Mouse (Mus musculus) limb, embryonic 14.5 days (tissue): ENCODE data around the gene Ccl27a. TPM values are rescaled to one million over a fixed set of nuclear protein-coding genes. Genes with fewer than 3 reads are reported as not detected.

Experiments used
- ATAC-seq: fragments of 200-750 bp; cut with Nextera tagmentation; 2 replicates; pipeline ENCODE4 v1.8.0; 2017; ENCODE audit warnings: low read depth, moderate number of reproducible peaks, moderate TSS enrichment; ENCODE audit not compliant: low FRiP score
- DNase-seq: peaks from one replicate; pipeline ENCODE4 v3.0.0-alpha.2; 2015; ENCODE audit warnings: low spot score
- H3K27ac ChIP-seq: fragments of 300-500 bp; sonication (generic); replicated peaks from 2 replicates; pipeline ENCODE4 v1.5.1; 2014; ENCODE audit warnings: low read depth, mild to moderate bottlenecking, low read length, moderate library complexity, mixed read lengths
- H3K27me3 ChIP-seq: fragments of 300-500 bp; sonication (generic); 2 replicates; pipeline ENCODE4 v1.6.1; 2014; ENCODE audit warnings: low read length, mixed read lengths; ENCODE audit not compliant: control insufficient read depth, insufficient read depth
- H3K36me3 ChIP-seq: fragments of 300-500 bp; sonication (generic); 2 replicates; pipeline ENCODE4 v1.6.1; 2014; ENCODE audit warnings: mild to moderate bottlenecking, low read length, moderate library complexity, mixed read lengths; ENCODE audit not compliant: control insufficient read depth, insufficient read depth
- H3K4me1 ChIP-seq: fragments of 300-500 bp; sonication (generic); 2 replicates; pipeline ENCODE4 v1.6.1; 2014; ENCODE audit warnings: antibody characterized with exemption, low read length, mixed read lengths; ENCODE audit not compliant: control insufficient read depth, insufficient read depth
- H3K4me2 ChIP-seq: fragments of 300-500 bp; sonication (generic); replicated peaks from 2 replicates; pipeline ENCODE4 v1.6.1; 2014; ENCODE audit warnings: low read depth, mild to moderate bottlenecking, low read length, moderate library complexity; ENCODE audit not compliant: severe bottlenecking
- H3K4me3 ChIP-seq: fragments of 300-500 bp; sonication (generic); replicated peaks from 2 replicates; pipeline ENCODE4 v1.5.1; 2014; ENCODE audit warnings: low read length
- H3K9ac ChIP-seq: fragments of 300-500 bp; sonication (generic); 2 replicates; pipeline ENCODE4 v1.6.1; 2014; ENCODE audit warnings: mild to moderate bottlenecking, low read depth, low read length, moderate library complexity; ENCODE audit not compliant: severe bottlenecking
- H3K9me3 ChIP-seq: fragments of 300-500 bp; sonication (generic); 2 replicates; pipeline ENCODE4 v1.6.1; 2016; ENCODE audit warnings: low read length; ENCODE audit not compliant: control insufficient read depth
- POLR2A ChIP-seq: fragments of 200-500 bp; IDR thresholded peaks from 2 replicates; pipeline ENCODE4 v1.8.0; 2012; ENCODE audit warnings: inconsistent platforms, mild to moderate bottlenecking, moderate library complexity, borderline replicate concordance; ENCODE audit not compliant: insufficient read depth, insufficient read length; ENCODE audit errors: extremely low read depth
- WGBS: fragments of 180-500 bp; shearing (Covaris S2); extraction: QIAGEN DNeasy Blood & Tissue Kit; methylation state at CpG from one replicate; pipeline ENCODE4 v1.1.7; 2014; 5-methylcytosine and 5-hydroxymethylcytosine counted together
- polyA plus RNA-seq, 2 experiments: library from polyadenylated mRNA; depleted of rRNA in 1 of 2; stranded (reverse) in 1 of 2; unstranded in 1 of 2; fragments of >200 nt; fragmentation: Nextera tagmentation in 1 of 2; extraction: Ambion mirVana in 1 of 2; gene quantifications; 2 replicates each; pipeline versions ENCODE4 v1.2.1 to v1.2.3; 2012 to 2014

The Ccl27a gene
- polyA plus RNA-seq, 2 experiments: 44.9 to 96.6 TPM

DNA sequence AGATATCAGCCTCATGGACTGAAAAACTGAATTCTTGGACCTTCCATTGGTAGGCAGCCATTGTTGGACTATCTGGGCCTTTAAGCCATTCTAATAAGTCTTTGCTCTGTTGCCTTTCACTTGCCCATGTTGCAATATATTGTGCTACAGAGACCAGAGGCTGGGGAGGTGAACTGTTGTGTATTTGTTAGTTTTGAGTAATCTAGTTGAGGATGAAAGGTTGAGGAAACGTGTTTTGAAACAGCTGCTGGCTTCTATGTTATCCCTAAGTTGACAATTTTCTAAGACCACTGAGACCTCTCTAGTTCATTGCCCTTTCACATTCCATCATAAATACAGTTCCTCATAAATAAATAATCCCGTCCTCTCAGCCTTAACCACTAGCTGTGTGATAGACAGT, 29.9 kb downstream of the Ccl27a start:
- no peak overlapping the region for H3K4me2 ChIP-seq
- peaks cover 11% of the 10 kb centered on the region for H3K4me1 ChIP-seq
- DNase-seq (no peak), ATAC-seq (no peak)
- peaks cover 11% of the 10 kb centered on the region; the same call in 1 of the 2 replicates for H3K9me3 ChIP-seq
- H3K27me3 ChIP-seq: no peaks in the 10 kb centered on the region
- no peak overlapping the region for H3K27ac ChIP-seq
- peaks cover 4% of the 10 kb centered on the region for H3K36me3 ChIP-seq
- no peak overlapping the region for H3K9ac ChIP-seq
- H3K4me3 ChIP-seq: no peak overlapping the region
- TF ChIP-seq POLR2A: no peak
- WGBS: 69% methylated on average over 2 of the region's 2 CpGs

DNA sequence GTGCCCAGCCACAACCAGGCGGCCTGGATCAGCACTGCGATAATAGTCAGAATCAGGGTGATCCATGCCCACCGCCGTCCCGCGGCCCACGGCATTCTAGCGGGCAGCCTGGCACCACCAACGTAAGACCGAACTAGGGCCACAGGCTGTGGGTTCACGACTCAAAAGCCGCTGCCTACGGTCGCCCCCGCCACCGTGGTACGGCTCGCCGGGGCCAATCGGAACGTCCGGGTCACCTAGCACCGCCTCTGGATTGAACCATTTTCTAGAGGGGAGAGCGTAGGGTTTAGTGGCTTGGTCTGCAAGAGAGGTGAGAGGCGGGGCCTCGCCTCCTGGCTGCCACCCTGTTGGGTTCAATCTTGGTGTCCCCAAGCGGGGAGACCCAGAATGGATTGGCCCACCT, 32.9 kb downstream of the Ccl27a start:
- peak overlapping the region; percentile 53 for H3K4me3 ChIP-seq
- TF ChIP-seq POLR2A: no peak
- H3K27me3 ChIP-seq: no peaks in the 10 kb centered on the region
- DNase-seq (peak; percentile 97), ATAC-seq (peak; percentile 96)
- peaks cover 11% of the 10 kb centered on the region for H3K4me1 ChIP-seq
- peak overlapping the region; percentile 76 for H3K27ac ChIP-seq
- peak overlapping the region; percentile 63 for H3K9ac ChIP-seq
- H3K9me3 ChIP-seq: peaks cover 3% of the 10 kb centered on the region; the same call in 1 of the 2 replicates
- peak overlapping the region; percentile 58 for H3K4me2 ChIP-seq
- WGBS: 1% methylated on average over 27 of the region's 27 CpGs
- H3K36me3 ChIP-seq: peaks cover 8% of the 10 kb centered on the region

- peak; percentile 84 for ATAC-seq
- 2% methylated on average over 46 of the region's 48 CpGs for WGBS
- DNase-seq: peak; percentile 23
Observed at GRCm38 (mm10) chr4:41740380-41741157, 33.5 kb downstream of the Ccl27a start.

GRCm38 (mm10) chr4:41739260-41739659, 34.8 kb downstream of the Ccl27a start:
- H3K9ac ChIP-seq: no peak overlapping the region
- ATAC-seq (no peak), DNase-seq (no peak)
- WGBS: 95% methylated on average over 13 of the region's 13 CpGs
- H3K4me2 ChIP-seq: no peak overlapping the region
- no peak overlapping the region for H3K4me3 ChIP-seq
- no peak for TF ChIP-seq POLR2A
- peaks cover 11% of the 10 kb centered on the region for H3K4me1 ChIP-seq
- no peak overlapping the region for H3K27ac ChIP-seq
- H3K27me3 ChIP-seq: no peaks in the 10 kb centered on the region
- no peaks in the 10 kb centered on the region for H3K9me3 ChIP-seq
- peaks cover 8% of the 10 kb centered on the region for H3K36me3 ChIP-seq

More at GRCm38 (mm10) chr4:41740380-41741157, 33.5 kb downstream of the Ccl27a start:
- peak overlapping the region; percentile 76 for H3K27ac ChIP-seq
- H3K27me3 ChIP-seq: no peaks in the 10 kb centered on the region
- H3K36me3 ChIP-seq: peaks cover 8% of the 10 kb centered on the region
- H3K4me3 ChIP-seq: peak overlapping the region; percentile 53
- peak overlapping the region; percentile 63 for H3K9ac ChIP-seq
- H3K9me3 ChIP-seq: no peaks in the 10 kb centered on the region
- TF ChIP-seq POLR2A: no peak
- H3K4me1 ChIP-seq: peaks cover 11% of the 10 kb centered on the region
- peak overlapping the region; percentile 58 for H3K4me2 ChIP-seq

DNA sequence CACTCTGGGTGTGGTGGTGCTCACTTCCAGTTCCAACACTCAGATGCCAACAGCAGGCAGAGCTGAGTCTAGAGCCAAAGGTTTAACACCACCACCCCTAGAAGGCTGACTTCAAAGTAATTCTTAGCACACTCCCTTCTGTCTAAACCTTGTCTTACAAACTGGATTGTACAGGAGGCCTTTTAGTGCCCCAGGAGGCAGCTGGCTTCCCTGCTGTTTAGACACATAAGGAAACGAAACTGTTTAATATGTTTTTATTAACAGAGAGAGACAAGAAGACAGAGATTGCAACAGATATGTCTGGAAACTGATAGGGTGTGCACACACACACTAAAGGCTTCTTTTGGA, 35.8 kb downstream of the Ccl27a start:
- no peak for TF ChIP-seq POLR2A
- ATAC-seq (no peak), DNase-seq (no peak)
- peaks cover 11% of the 10 kb centered on the region for H3K4me1 ChIP-seq
- peaks cover 8% of the 10 kb centered on the region for H3K36me3 ChIP-seq
- no peak overlapping the region for H3K27ac ChIP-seq
- H3K9ac ChIP-seq: no peak overlapping the region
- H3K9me3 ChIP-seq: no peaks in the 10 kb centered on the region
- H3K4me3 ChIP-seq: no peak overlapping the region
- H3K27me3 ChIP-seq: peaks cover under 1% of the 10 kb centered on the region; the same call in 1 of the 2 replicates
- 55% methylated on average over 1 of the region's 1 CpGs for WGBS
- no peak overlapping the region for H3K4me2 ChIP-seq
